Mouse (Mus musculus) heart, postnatal 0 days (tissue): Measurements from ENCODE around the gene Gm498.

Source experiments
- CTCF ChIP-seq: IDR thresholded peaks from 2 replicates; pipeline ENCODE4 v1.5.1; 2016; ENCODE audit warnings: antibody characterized with exemption, control low read depth, low read depth
- EP300 ChIP-seq: IDR thresholded peaks from 2 replicates; pipeline ENCODE4 v1.6.1; 2016; ENCODE audit warnings: antibody characterized with exemption, low read depth

DNA sequence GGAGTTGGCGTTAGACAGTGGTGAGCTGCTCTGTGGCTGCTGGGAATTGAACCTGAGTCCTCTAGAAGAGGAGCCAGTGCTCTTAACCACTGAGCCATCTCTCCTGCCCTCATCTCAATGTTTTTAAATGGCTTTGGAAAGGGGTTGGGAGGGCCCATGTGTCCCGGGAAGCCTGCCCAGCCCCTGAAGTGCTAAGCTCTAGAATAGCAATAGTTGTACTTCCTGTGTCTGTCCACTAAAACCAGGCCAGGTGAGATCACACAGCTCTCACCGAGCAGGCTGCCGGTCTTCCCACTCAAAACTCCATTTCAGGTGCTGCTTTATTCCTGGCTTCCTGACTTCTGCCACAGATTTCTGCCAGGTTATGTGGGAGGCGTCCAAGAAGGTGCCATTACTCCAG is 26.5 kb upstream of the Gm498 start:
- TF ChIP-seq CTCF: no peak
- no peak for TF ChIP-seq EP300
